Mouse (Mus musculus) neural tube, embryonic 11.5 days (tissue): ENCODE results near the gene Spa17. TPM values are rescaled to one million over a fixed set of nuclear protein-coding genes. Genes with fewer than 3 reads are reported as not detected.

Experiments
- ATAC-seq: fragments of 200-750 bp; cut with Nextera tagmentation; 2 replicates; pipeline ENCODE4 v1.8.0; 2017; ENCODE audit warnings: moderate number of reproducible peaks, mild to moderate bottlenecking, moderate TSS enrichment, moderate library complexity; ENCODE audit not compliant: insufficient read depth, low FRiP score, low TSS enrichment
- DNase-seq: peaks from one replicate; pipeline ENCODE4 v3.0.0-alpha.2; 2015; ENCODE audit warnings: low spot score
- H3K27ac ChIP-seq: fragments of 300-500 bp; sonication (generic); 2 replicates; pipeline ENCODE4 v1.5.1; 2014; ENCODE audit warnings: low read depth, mild to moderate bottlenecking, low read length
- H3K27me3 ChIP-seq: fragments of 300-500 bp; sonication (generic); 2 replicates; pipeline ENCODE4 v1.6.1; 2014; ENCODE audit warnings: mild to moderate bottlenecking, low read length, mixed read lengths; ENCODE audit not compliant: control insufficient read depth, insufficient read depth
- H3K36me3 ChIP-seq: fragments of 300-500 bp; sonication (generic); 2 replicates; pipeline ENCODE4 v1.6.1; 2014; ENCODE audit warnings: mild to moderate bottlenecking, low read length, moderate library complexity, mixed read lengths; ENCODE audit not compliant: control insufficient read depth, insufficient read depth
- H3K4me1 ChIP-seq: fragments of 300-500 bp; sonication (generic); 2 replicates; pipeline ENCODE4 v1.6.1; 2014; ENCODE audit warnings: low read length, mixed read lengths; ENCODE audit not compliant: control insufficient read depth, insufficient read depth
- H3K4me2 ChIP-seq: fragments of 300-500 bp; sonication (generic); 2 replicates; pipeline ENCODE4 v1.6.1; 2014; ENCODE audit warnings: low read depth, mild to moderate bottlenecking, moderate library complexity
- H3K4me3 ChIP-seq: fragments of 300-500 bp; sonication (generic); 2 replicates; pipeline ENCODE4 v1.5.1; 2014; ENCODE audit warnings: low read depth, low read length
- H3K9ac ChIP-seq: fragments of 300-500 bp; sonication (generic); 2 replicates; pipeline ENCODE4 v1.6.1; 2014; ENCODE audit warnings: mild to moderate bottlenecking, low read length
- H3K9me3 ChIP-seq: fragments of 300-500 bp; sonication (generic); 2 replicates; pipeline ENCODE4 v1.6.1; 2016; ENCODE audit warnings: low read length; ENCODE audit not compliant: control insufficient read depth
- WGBS: fragments of 180-500 bp; shearing (Covaris S2); extraction: QIAGEN DNeasy Blood & Tissue Kit; methylation state at CpG from one replicate; pipeline ENCODE4 v1.1.7; 2014; 5-methylcytosine and 5-hydroxymethylcytosine counted together
- polyA plus RNA-seq: library from polyadenylated mRNA; unstranded; fragments of >200 nt; fragmentation: Nextera tagmentation; extraction: Ambion mirVana; gene quantifications from 2 replicates; pipeline ENCODE4 v1.2.1, GENCODE M21; 2014

Gene Spa17
- polyA plus RNA-seq, 1 experiment from 2014 or later: 13.3 TPM

- Histone ChIP-seq H3K4me3 (no peak overlapping the region), H3K4me1 (no peaks in the 10 kb centered on the region), H3K27ac (no peak overlapping the region), H3K9ac (no peak overlapping the region), H3K9me3 (no peaks in the 10 kb centered on the region), H3K27me3 (no peaks in the 10 kb centered on the region), H3K4me2 (no peak overlapping the region), H3K36me3 (peaks cover 8% of the 10 kb centered on the region)
- 81% methylated on average over 3 of the region's 3 CpGs for WGBS
- no peak for ATAC-seq
- no peak for DNase-seq
Measured at GRCm38 (mm10) chr9:37646246-37646645, 32.7 kb upstream of the Spa17 start.

GRCm38 (mm10) chr9:37638721-37639120 is 25.2 kb upstream of the Spa17 start:
- H3K4me1 ChIP-seq: no peaks in the 10 kb centered on the region
- H3K4me2 ChIP-seq: no peak overlapping the region
- no peaks in the 10 kb centered on the region for H3K9me3 ChIP-seq
- ATAC-seq (no peak), DNase-seq (no peak)
- H3K4me3 ChIP-seq: no peak overlapping the region
- WGBS: 85% methylated on average over 3 of the region's 3 CpGs
- no peak overlapping the region for H3K9ac ChIP-seq
- no peaks in the 10 kb centered on the region for H3K27me3 ChIP-seq
- H3K27ac ChIP-seq: no peak overlapping the region
- no peaks in the 10 kb centered on the region for H3K36me3 ChIP-seq

GRCm38 (mm10) chr9:37636800-37637542 is 23.4 kb upstream of the Spa17 start:
- no peak for ATAC-seq
- no peak overlapping the region for H3K4me2 ChIP-seq
- H3K4me3 ChIP-seq: no peak overlapping the region
- WGBS: 67% methylated on average over 6 of the region's 6 CpGs
- no peak overlapping the region for H3K9ac ChIP-seq
- DNase-seq: no peak
- no peaks in the 10 kb centered on the region for H3K36me3 ChIP-seq
- H3K4me1 ChIP-seq: no peaks in the 10 kb centered on the region
- no peaks in the 10 kb centered on the region for H3K9me3 ChIP-seq
- no peaks in the 10 kb centered on the region for H3K27me3 ChIP-seq
- no peak overlapping the region for H3K27ac ChIP-seq

- DNase-seq: peak; percentile 52
- H3K4me1 ChIP-seq: no peaks in the 10 kb centered on the region
Measured at GRCm38 (mm10) chr9:37636335-37636734, 22.8 kb upstream of the Spa17 start.

GRCm38 (mm10) chr9:37634269-37634668 is 20.7 kb upstream of the Spa17 start:
- DNase-seq: no peak
- WGBS: 94% methylated on average over 3 of the region's 3 CpGs

More at GRCm38 (mm10) chr9:37636335-37636734, 22.8 kb upstream of the Spa17 start:
- Histone ChIP-seq H3K27ac (no peak overlapping the region), H3K4me2 (no peak overlapping the region), H3K4me3 (no peak overlapping the region), H3K36me3 (no peaks in the 10 kb centered on the region), H3K9me3 (no peaks in the 10 kb centered on the region), H3K27me3 (no peaks in the 10 kb centered on the region), H3K9ac (no peak overlapping the region)
- ATAC-seq: no peak
- 19% methylated on average over 7 of the region's 7 CpGs for WGBS

DNA sequence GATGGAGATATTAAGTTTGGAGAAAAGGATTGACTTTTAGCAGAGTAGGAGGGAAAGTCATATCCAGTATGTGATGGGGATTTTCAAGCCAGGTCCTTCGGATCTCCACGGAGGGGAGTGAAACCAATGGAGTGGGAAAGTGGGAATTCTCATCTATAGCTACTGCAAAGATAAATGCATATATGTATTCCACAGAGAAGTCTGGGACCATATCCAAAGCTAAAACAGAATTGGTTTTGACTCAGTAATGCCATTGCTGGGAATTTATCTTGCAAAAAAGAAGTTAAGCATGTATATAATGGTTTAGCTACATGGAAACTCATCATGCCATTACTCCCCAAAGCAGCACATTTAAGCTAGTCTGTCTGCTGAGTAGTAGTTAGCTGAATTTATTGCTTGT is 18.8 kb upstream of the Spa17 start:
- no peaks in the 10 kb centered on the region for H3K36me3 ChIP-seq
- no peaks in the 10 kb centered on the region for H3K4me1 ChIP-seq
- H3K27me3 ChIP-seq: no peaks in the 10 kb centered on the region
- no peak for ATAC-seq
- H3K27ac ChIP-seq: no peak overlapping the region
- H3K9me3 ChIP-seq: no peaks in the 10 kb centered on the region
- H3K4me3 ChIP-seq: no peak overlapping the region
- WGBS: 88% methylated on average over 2 of the region's 2 CpGs
- no peak overlapping the region for H3K4me2 ChIP-seq
- no peak for DNase-seq
- H3K9ac ChIP-seq: no peak overlapping the region

More at GRCm38 (mm10) chr9:37634269-37634668, 20.7 kb upstream of the Spa17 start:
- ATAC-seq: no peak
- Histone ChIP-seq H3K9ac (no peak overlapping the region), H3K27ac (no peak overlapping the region), H3K4me2 (no peak overlapping the region), H3K9me3 (no peaks in the 10 kb centered on the region), H3K36me3 (no peaks in the 10 kb centered on the region), H3K4me1 (no peaks in the 10 kb centered on the region), H3K27me3 (no peaks in the 10 kb centered on the region), H3K4me3 (no peak overlapping the region)

GRCm38 (mm10) chr9:37629941-37630340 is 16.4 kb upstream of the Spa17 start:
- Histone ChIP-seq H3K9ac (no peak overlapping the region), H3K27me3 (no peaks in the 10 kb centered on the region), H3K4me1 (no peaks in the 10 kb centered on the region), H3K27ac (no peak overlapping the region), H3K36me3 (no peaks in the 10 kb centered on the region), H3K9me3 (no peaks in the 10 kb centered on the region), H3K4me3 (no peak overlapping the region), H3K4me2 (no peak overlapping the region)
- DNase-seq (no peak), ATAC-seq (no peak)
- 96% methylated on average over 2 of the region's 2 CpGs for WGBS

GRCm38 (mm10) chr9:37628581-37628980 is 15.1 kb upstream of the Spa17 start:
- Histone ChIP-seq H3K27me3 (no peaks in the 10 kb centered on the region), H3K4me2 (no peak overlapping the region), H3K9ac (no peak overlapping the region), H3K27ac (no peak overlapping the region), H3K4me1 (no peaks in the 10 kb centered on the region), H3K9me3 (no peaks in the 10 kb centered on the region), H3K36me3 (no peaks in the 10 kb centered on the region), H3K4me3 (no peak overlapping the region)
- no peak for DNase-seq
- ATAC-seq: no peak
- 45% methylated on average over 4 of the region's 4 CpGs for WGBS

GRCm38 (mm10) chr9:37627263-37627662 is 13.7 kb upstream of the Spa17 start:
- no peak overlapping the region for H3K27ac ChIP-seq
- DNase-seq (no peak), ATAC-seq (no peak)
- H3K4me3 ChIP-seq: no peak overlapping the region
- no peak overlapping the region for H3K4me2 ChIP-seq
- WGBS: 93% methylated on average over 1 of the region's 1 CpGs
- no peaks in the 10 kb centered on the region for H3K9me3 ChIP-seq
- H3K36me3 ChIP-seq: no peaks in the 10 kb centered on the region
- no peaks in the 10 kb centered on the region for H3K4me1 ChIP-seq
- H3K27me3 ChIP-seq: no peaks in the 10 kb centered on the region
- H3K9ac ChIP-seq: no peak overlapping the region
